Mouse (Mus musculus) embryonic fibroblast, embryonic 13.5 days (primary cell): ENCODE data around the gene C1qtnf4.

Experiments used
- CTCF ChIP-seq: IDR thresholded peaks from 2 replicates; pipeline ENCODE4 v1.5.1; 2011; ENCODE audit warnings: mild to moderate bottlenecking, control low read depth, low read length, moderate library complexity, borderline replicate concordance; ENCODE audit not compliant: insufficient read depth
- POLR2A ChIP-seq: IDR thresholded peaks from 2 replicates; pipeline ENCODE4 v1.6.1; 2011; ENCODE audit warnings: low read depth, mild to moderate bottlenecking, control low read depth, low read length, moderate library complexity

- TF ChIP-seq POLR2A (no peak), CTCF (no peak)
These were observed 40.4 kb upstream of the C1qtnf4 start for GRCm38 (mm10) chr2:90845234-90845633.
